Comparison of ENCODE assay signal across 9 mouse cellular contexts in the genomic region with DNA sequence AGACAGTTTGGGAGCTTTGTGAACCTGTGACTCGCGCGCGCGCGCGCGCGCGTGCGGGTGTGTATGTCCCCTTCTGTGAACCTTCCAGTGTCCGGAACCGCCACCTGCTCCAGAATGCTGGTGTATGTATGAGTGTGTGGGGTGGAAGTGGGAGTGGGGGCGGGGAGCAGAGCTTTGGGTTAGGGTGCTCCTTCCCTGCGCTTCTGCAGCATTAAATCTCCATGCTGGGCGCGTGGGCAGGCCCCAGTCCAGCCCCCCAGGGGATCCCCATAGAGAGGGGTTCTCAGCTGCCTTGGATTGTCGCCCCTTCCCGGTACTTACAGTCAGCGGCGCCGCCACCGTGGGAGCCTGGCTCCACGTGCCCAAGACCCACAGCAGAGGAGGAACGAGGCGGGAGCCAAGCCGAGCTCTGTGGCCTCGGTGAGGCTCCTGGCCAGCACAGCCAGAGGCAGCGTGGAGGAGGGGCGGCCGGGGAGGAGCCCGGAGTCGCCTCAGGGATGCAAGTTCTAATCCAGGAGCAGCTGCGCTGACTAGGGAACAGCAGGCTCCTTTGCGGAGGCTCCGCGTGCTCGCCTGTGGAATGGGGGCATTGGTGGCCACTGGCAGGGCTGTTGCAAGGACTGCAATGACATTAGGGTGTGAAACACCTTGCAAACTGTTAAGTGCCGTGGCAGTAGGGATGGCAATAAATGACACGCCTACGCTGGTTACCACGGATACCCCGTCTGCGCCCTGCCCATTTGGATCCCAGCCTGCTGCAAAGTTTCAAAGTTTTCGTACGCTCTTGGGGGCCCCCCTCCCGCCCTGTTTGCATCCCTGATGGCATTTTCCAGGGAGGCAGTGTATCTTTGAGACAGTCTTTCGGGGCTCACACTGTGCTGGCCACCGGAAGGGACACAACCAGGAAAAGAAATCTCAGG. TPM values are rescaled to one million over a fixed set of nuclear protein-coding genes. Genes with fewer than 3 reads are reported as not detected.
A peak's percentile ranks its signal among the peaks of the same experiment; 100 is the strongest.
DNase-seq lines count a peak whose midpoint lies in the region; ATAC-seq and TF ChIP-seq lines count a peak whose summit lies in the region.
"Had no signal": no experiment of that assay in that cellular context is flagged by ENCODE, and none has a peak within 500 bp of the region (broad histone marks: within the 10 kb centered on the region; RNA-seq: fewer than 3 reads in every experiment).

A gene (minus strand): TSS at position 664 of the 920 bp plus-strand sequence.

- H3K36me3 ChIP-seq in heart, embryonic 12.5 days: no peaks in the 10 kb centered on the region
- H3K36me3 ChIP-seq in ES-E14 (ENCODE audit: control insufficient read depth, insufficient read depth, low read length, poor library complexity, severe bottlenecking): peaks cover 14% of the 10 kb centered on the region
- H3K36me3 ChIP-seq in forebrain, embryonic 12.5 days (replicated peaks): no peaks in the 10 kb centered on the region
- no peaks in the 10 kb centered on the region for H3K36me3 ChIP-seq in liver, embryonic 13.5 days
- H3K36me3 ChIP-seq in stomach, postnatal 0 days (ENCODE audit: control insufficient read depth, insufficient read depth, low read length): no peaks in the 10 kb centered on the region

- H3K9me3 ChIP-seq in heart, embryonic 12.5 days (replicated peaks): no peaks in the 10 kb centered on the region
- no peaks in the 10 kb centered on the region for H3K9me3 ChIP-seq in ES-E14 (ENCODE audit: control insufficient read depth, insufficient read depth, low read depth, low read length)
- no peaks in the 10 kb centered on the region for H3K9me3 ChIP-seq in forebrain, embryonic 12.5 days
- no peaks in the 10 kb centered on the region for H3K9me3 ChIP-seq in liver, embryonic 13.5 days (replicated peaks)
- H3K9me3 ChIP-seq in stomach, postnatal 0 days (ENCODE audit: control insufficient read depth, low read length): no peaks in the 10 kb centered on the region

- no peak for TF ChIP-seq EP300 in stomach, postnatal 0 days (optimal IDR thresholded peaks at IDR 0.05)

- TF ChIP-seq CTCF in stomach, postnatal 0 days (IDR thresholded peaks at IDR 0.05; ENCODE audit: low read depth): no peak

- peak within 1 kb of the TSS; percentile 28 for H3K4me3 ChIP-seq in heart, embryonic 12.5 days
- peak within 1 kb of the TSS; percentile 68 to 80 for H3K4me3 ChIP-seq in ES-E14 (ENCODE audit: insufficient read depth in 1 of 2, low read depth in 1 of 2, low read length in 2 of 2, poor library complexity in 1 of 2, severe bottlenecking in 1 of 2)
- H3K4me3 ChIP-seq in forebrain, embryonic 12.5 days (replicated peaks): peak within 1 kb of the TSS; percentile 20
- no peak within 1 kb of the TSS for H3K4me3 ChIP-seq in liver, embryonic 13.5 days (replicated peaks)
- H3K4me3 ChIP-seq in stomach, postnatal 0 days (ENCODE audit: low read depth, low read length): peak within 1 kb of the TSS; percentile 30

- no peak within 1 kb of the TSS for H3K27ac ChIP-seq in heart, embryonic 12.5 days (ENCODE audit: poor library complexity, severe bottlenecking)
- peak within 1 kb of the TSS; percentile 85 for H3K27ac ChIP-seq in ES-E14 (ENCODE audit: insufficient read depth, low read depth, low read length, poor library complexity, severe bottlenecking)
- no peak within 1 kb of the TSS for H3K27ac ChIP-seq in forebrain, embryonic 12.5 days
- H3K27ac ChIP-seq in liver, embryonic 13.5 days: no peak within 1 kb of the TSS
- peak within 1 kb of the TSS; percentile 53 for H3K27ac ChIP-seq in stomach, postnatal 0 days (replicated peaks)

- 3% methylated on average over 49 of the region's 49 CpGs for WGBS in heart, embryonic 12.5 days
- 2% methylated on average over 48 of the region's 49 CpGs for WGBS in forebrain, embryonic 12.5 days
- WGBS in liver, embryonic 13.5 days (ENCODE audit: insufficient replicate concordance): 4% methylated on average over 49 of the region's 49 CpGs
- 2% methylated on average over 49 of the region's 49 CpGs for WGBS in stomach, postnatal 0 days

- in situ Hi-C loops in ES-E14 (cut with MboI; ENCODE audit: low sequenced_read_pairs in 2 of 2, unreplicated experiment in 2 of 2): no loop called here

- DNase-seq in heart, adult 9 months (ENCODE audit: low spot score in 2 of 2): no peak
- no peak for DNase-seq in ES-E14 (ENCODE audit: low read depth, low spot score)
- no peak for DNase-seq in liver, embryonic 13.5 days
- no peak for DNase-seq in stomach, postnatal 0 days (ENCODE audit: low spot score)
- no peak for DNase-seq in layer of hippocampus, adult 8-10 months (ENCODE audit: low spot score in 2 of 2)
- no peak for DNase-seq in gastrocnemius, adult 8-10 months (ENCODE audit: low spot score in 2 of 2)

- H3K27me3 ChIP-seq in heart, embryonic 12.5 days (replicated peaks): peaks cover 79% of the 10 kb centered on the region
- H3K27me3 ChIP-seq in forebrain, embryonic 12.5 days: peaks cover 72% of the 10 kb centered on the region
- peaks cover 61% of the 10 kb centered on the region for H3K27me3 ChIP-seq in liver, embryonic 13.5 days
- H3K27me3 ChIP-seq in stomach, postnatal 0 days (ENCODE audit: control insufficient read depth, insufficient read depth, low read length): peaks cover 11% of the 10 kb centered on the region; the same call in 1 of the 2 replicates

- peak within 1 kb of the TSS; percentile 10; the same call in 1 of the 2 replicates for H3K9ac ChIP-seq in heart, embryonic 12.5 days
- H3K9ac ChIP-seq in ES-E14 (ENCODE audit: insufficient read depth, low read depth, low read length, poor library complexity, severe bottlenecking): peak within 1 kb of the TSS; percentile 70
- H3K9ac ChIP-seq in forebrain, embryonic 12.5 days: no peak within 1 kb of the TSS
- H3K9ac ChIP-seq in liver, embryonic 13.5 days: no peak within 1 kb of the TSS
- peak within 1 kb of the TSS; percentile 31; the same call in 1 of the 2 replicates for H3K9ac ChIP-seq in stomach, postnatal 0 days (ENCODE audit: low read length)

- ATAC-seq in heart, embryonic 12.5 days (ENCODE audit: insufficient number of reproducible peaks, low FRiP score): no peak
- ATAC-seq in forebrain, embryonic 12.5 days (ENCODE audit: low FRiP score): no peak
- ATAC-seq in liver, embryonic 13.5 days (ENCODE audit: low read depth): no peak
- ATAC-seq in stomach, postnatal 0 days (ENCODE audit: low FRiP score, low TSS enrichment): peak; percentile 50; the same call in 1 of the 2 replicates

- peak within 1 kb of the TSS; percentile 54 for H3K4me2 ChIP-seq in heart, embryonic 12.5 days
- peak within 1 kb of the TSS; percentile 43 for H3K4me2 ChIP-seq in forebrain, embryonic 12.5 days
- peak within 1 kb of the TSS; percentile 21 for H3K4me2 ChIP-seq in liver, embryonic 13.5 days
- H3K4me2 ChIP-seq in stomach, postnatal 0 days (replicated peaks; ENCODE audit: low read depth): peak within 1 kb of the TSS; percentile 46

- peaks cover 17% of the 10 kb centered on the region for H3K4me1 ChIP-seq in heart, embryonic 12.5 days (replicated peaks)
- H3K4me1 ChIP-seq in ES-E14 (ENCODE audit: control insufficient read depth in 2 of 2, insufficient read depth in 2 of 2, low read length in 2 of 2, poor library complexity in 1 of 2): peaks cover 5 to 31% of the 10 kb centered on the region in 2 experiments; a peak in 3 of 4 replicates
- peaks cover 26% of the 10 kb centered on the region for H3K4me1 ChIP-seq in forebrain, embryonic 12.5 days
- 0 out of 2 replicates have a peak, but pooled peaks cover 5% of the 10 kb centered on the region for H3K4me1 ChIP-seq in liver, embryonic 13.5 days (replicated peaks)
- H3K4me1 ChIP-seq in stomach, postnatal 0 days (replicated peaks; ENCODE audit: control insufficient read depth, insufficient read depth): peaks cover 3% of the 10 kb centered on the region; the same call in 1 of the 2 replicates

TF ChIP-seq in ES-E14, 5 proteins besides CTCF, POLR2A, EP300 and RAD21:
- TF ChIP-seq MAFK (IDR thresholded peaks at IDR 0.05; ENCODE audit: insufficient read depth, low read depth, low read length) (no peak), ZC3H11A (IDR thresholded peaks at IDR 0.05; ENCODE audit: borderline replicate concordance, low read depth, low read length) (no peak), CHD2 (IDR thresholded peaks at IDR 0.05; ENCODE audit: low read depth, low read length) (no peak), HCFC1 (IDR thresholded peaks at IDR 0.05; ENCODE audit: borderline replicate concordance, insufficient read depth, low read length) (no peak), ZNF384 (IDR thresholded peaks at IDR 0.05; ENCODE audit: low read depth, low read length) (no peak)

RNA-seq across cellular contexts. Expression of the gene that starts here (rescaled TPM):
- 0.19 TPM in 1 of 2 replicates, not detected in the other for polyA plus RNA-seq in heart, embryonic 12.5 days (2016; fragmentation: Nextera tagmentation; extraction: Ambion mirVana)
- total RNA-seq in ES-E14 (2012; rRNA removed): 80.5 and 158 TPM in 2 replicates
- 0.50 TPM in 1 of 2 replicates, not detected in the other for polyA plus RNA-seq in forebrain, embryonic 12.5 days (2016; fragmentation: Nextera tagmentation; extraction: Ambion mirVana)
- polyA plus RNA-seq in liver, embryonic 13.5 days (2015; fragmentation: Nextera tagmentation; extraction: Ambion mirVana): 0.08 and 0.09 TPM in 2 replicates
- 15.1 and 15.5 TPM in 2 replicates for polyA plus RNA-seq in stomach, postnatal 0 days (2015; fragmentation: Nextera tagmentation; extraction: Ambion mirVana)
- under 1 TPM in 3 of 4 experiments, not detected in 1; 0.27 to 0.39 (median 0.39) TPM for total RNA-seq in layer of hippocampus, adult 8-10 months (2022)
- not detected for total RNA-seq in gastrocnemius, adult 8-10 months (2022)
- total RNA-seq: MEL had no signal

Comparison
In these comparisons a context has a peak if more than half of its experiments do, and no peak if none do; other contexts are left out.
1. RNA of the gene that starts here (total RNA-seq): 80.5 to 158 TPM in ES-E14; 0.27 to 0.39 TPM in layer of hippocampus, adult 8-10 months and not detected in gastrocnemius, adult 8-10 months; every median in the first group is over 10 times any median in the second.
2. RNA of the gene that starts here (polyA plus RNA-seq): 15.1 to 15.5 TPM in stomach, postnatal 0 days; 0.50 TPM in forebrain, embryonic 12.5 days, 0.08 to 0.09 TPM in liver, embryonic 13.5 days and 0.19 TPM in heart, embryonic 12.5 days; every median in the first group is over 10 times any median in the second.
3. H3K27ac ChIP-seq: peak in ES-E14 (single experiment) and stomach, postnatal 0 days (single experiment); none in heart, embryonic 12.5 days (single experiment), forebrain, embryonic 12.5 days (single experiment) and liver, embryonic 13.5 days (single experiment).
4. H3K9ac ChIP-seq: peak in heart, embryonic 12.5 days (single experiment), ES-E14 (single experiment) and stomach, postnatal 0 days (single experiment); none in forebrain, embryonic 12.5 days (single experiment) and liver, embryonic 13.5 days (single experiment).
5. Peak in every context shown above with its lines, with median percentiles within 50 percentile points of each other: H3K4me2 ChIP-seq.